Mouse (Mus musculus) limb, embryonic 14.5 days (tissue): Measurements from ENCODE around the gene Ppp1ca. TPM values are rescaled to one million over a fixed set of nuclear protein-coding genes. Genes with fewer than 3 reads are reported as not detected.
A peak's percentile ranks its signal among the peaks of the same experiment; 100 is the strongest.

Experiments used
- ATAC-seq: fragments of 200-750 bp; cut with Nextera tagmentation; 2 replicates; pipeline ENCODE4 v1.8.0; 2017; ENCODE audit warnings: low read depth, moderate number of reproducible peaks, moderate TSS enrichment; ENCODE audit not compliant: low FRiP score
- DNase-seq: peaks from one replicate; pipeline ENCODE4 v3.0.0-alpha.2; 2015; ENCODE audit warnings: low spot score
- H3K27ac ChIP-seq: fragments of 300-500 bp; sonication (generic); replicated peaks from 2 replicates; pipeline ENCODE4 v1.5.1; 2014; ENCODE audit warnings: low read depth, mild to moderate bottlenecking, low read length, moderate library complexity, mixed read lengths
- H3K27me3 ChIP-seq: fragments of 300-500 bp; sonication (generic); 2 replicates; pipeline ENCODE4 v1.6.1; 2014; ENCODE audit warnings: low read length, mixed read lengths; ENCODE audit not compliant: control insufficient read depth, insufficient read depth
- H3K36me3 ChIP-seq: fragments of 300-500 bp; sonication (generic); 2 replicates; pipeline ENCODE4 v1.6.1; 2014; ENCODE audit warnings: mild to moderate bottlenecking, low read length, moderate library complexity, mixed read lengths; ENCODE audit not compliant: control insufficient read depth, insufficient read depth
- H3K4me1 ChIP-seq: fragments of 300-500 bp; sonication (generic); 2 replicates; pipeline ENCODE4 v1.6.1; 2014; ENCODE audit warnings: antibody characterized with exemption, low read length, mixed read lengths; ENCODE audit not compliant: control insufficient read depth, insufficient read depth
- H3K4me2 ChIP-seq: fragments of 300-500 bp; sonication (generic); replicated peaks from 2 replicates; pipeline ENCODE4 v1.6.1; 2014; ENCODE audit warnings: low read depth, mild to moderate bottlenecking, low read length, moderate library complexity; ENCODE audit not compliant: severe bottlenecking
- H3K4me3 ChIP-seq: fragments of 300-500 bp; sonication (generic); replicated peaks from 2 replicates; pipeline ENCODE4 v1.5.1; 2014; ENCODE audit warnings: low read length
- H3K9ac ChIP-seq: fragments of 300-500 bp; sonication (generic); 2 replicates; pipeline ENCODE4 v1.6.1; 2014; ENCODE audit warnings: mild to moderate bottlenecking, low read depth, low read length, moderate library complexity; ENCODE audit not compliant: severe bottlenecking
- H3K9me3 ChIP-seq: fragments of 300-500 bp; sonication (generic); 2 replicates; pipeline ENCODE4 v1.6.1; 2016; ENCODE audit warnings: low read length; ENCODE audit not compliant: control insufficient read depth
- POLR2A ChIP-seq: fragments of 200-500 bp; IDR thresholded peaks from 2 replicates; pipeline ENCODE4 v1.8.0; 2012; ENCODE audit warnings: inconsistent platforms, mild to moderate bottlenecking, moderate library complexity, borderline replicate concordance; ENCODE audit not compliant: insufficient read depth, insufficient read length; ENCODE audit errors: extremely low read depth
- WGBS: fragments of 180-500 bp; shearing (Covaris S2); extraction: QIAGEN DNeasy Blood & Tissue Kit; methylation state at CpG from one replicate; pipeline ENCODE4 v1.1.7; 2014; 5-methylcytosine and 5-hydroxymethylcytosine counted together
- polyA plus RNA-seq, 2 experiments: library from polyadenylated mRNA; depleted of rRNA in 1 of 2; stranded (reverse) in 1 of 2; unstranded in 1 of 2; fragments of >200 nt; fragmentation: Nextera tagmentation in 1 of 2; extraction: Ambion mirVana in 1 of 2; gene quantifications; 2 replicates each; pipeline versions ENCODE4 v1.2.1 to v1.2.3; 2012 to 2014

Ppp1ca gene
- polyA plus RNA-seq, 2 experiments: 490 to 794 TPM

GRCm38 (mm10) chr19:4190831-4191334, 982 bp upstream of the Ppp1ca start, which contains the start of gene Tbc1d10c:
Gene Tbc1d10c, minus strand, starts transcription at chr19:4191284.
- H3K9ac ChIP-seq: peak within 1 kb of the TSS; percentile 97
- no peaks in the 10 kb centered on the region for H3K9me3 ChIP-seq
- peak within 1 kb of the TSS; percentile 97 for H3K4me3 ChIP-seq
- TF ChIP-seq POLR2A: no peak
- DNase-seq (no peak), ATAC-seq (no peak)
- H3K4me2 ChIP-seq: peak within 1 kb of the TSS; percentile 87
- peaks cover 29% of the 10 kb centered on the region for H3K36me3 ChIP-seq
- H3K4me1 ChIP-seq: peaks cover 15% of the 10 kb centered on the region
- H3K27me3 ChIP-seq: no peaks in the 10 kb centered on the region
- 45% methylated on average over 4 of the region's 4 CpGs for WGBS
- H3K27ac ChIP-seq: peak within 1 kb of the TSS; percentile 93

DNA sequence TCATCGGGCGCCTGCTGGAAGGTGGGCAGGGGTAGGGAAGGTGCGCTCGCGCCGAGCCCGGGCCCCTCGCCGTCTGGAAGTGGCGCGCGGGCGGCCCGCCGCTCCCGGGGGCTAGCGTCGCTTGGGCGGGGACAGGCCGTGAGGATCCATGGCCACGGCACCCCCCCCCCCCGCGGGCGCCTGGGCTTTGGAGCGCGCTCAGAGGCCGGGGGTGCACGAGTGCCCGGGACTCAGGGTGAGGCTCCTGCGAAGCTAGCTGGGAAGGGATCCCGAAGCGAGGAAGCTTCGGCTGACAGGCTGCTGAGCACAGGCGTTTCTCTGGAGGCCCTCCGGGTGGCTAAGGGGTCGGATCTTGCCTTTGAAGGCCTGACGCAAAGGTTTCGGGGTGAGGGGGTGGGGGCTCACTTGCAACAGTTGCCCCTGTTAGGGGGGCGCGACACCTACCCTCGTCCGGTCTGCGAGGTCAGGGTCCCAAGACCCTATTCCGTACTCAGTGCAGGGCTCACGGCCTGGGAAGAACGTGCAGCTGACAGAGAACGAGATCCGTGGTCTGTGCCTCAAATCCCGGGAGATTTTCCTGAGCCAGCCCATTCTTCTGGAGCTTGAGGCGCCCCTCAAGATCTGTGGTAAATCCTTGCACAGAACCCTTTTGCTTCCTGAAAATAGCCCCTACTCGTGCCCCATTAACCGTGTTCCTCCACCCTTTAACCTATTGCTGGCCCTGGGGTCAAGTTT, 553 bp downstream of the Ppp1ca start:
- H3K4me3 ChIP-seq: peak overlapping the region; percentile 97
- TF ChIP-seq POLR2A: no peak
- no peak; the same call in 1 of the 2 replicates for ATAC-seq

DNA sequence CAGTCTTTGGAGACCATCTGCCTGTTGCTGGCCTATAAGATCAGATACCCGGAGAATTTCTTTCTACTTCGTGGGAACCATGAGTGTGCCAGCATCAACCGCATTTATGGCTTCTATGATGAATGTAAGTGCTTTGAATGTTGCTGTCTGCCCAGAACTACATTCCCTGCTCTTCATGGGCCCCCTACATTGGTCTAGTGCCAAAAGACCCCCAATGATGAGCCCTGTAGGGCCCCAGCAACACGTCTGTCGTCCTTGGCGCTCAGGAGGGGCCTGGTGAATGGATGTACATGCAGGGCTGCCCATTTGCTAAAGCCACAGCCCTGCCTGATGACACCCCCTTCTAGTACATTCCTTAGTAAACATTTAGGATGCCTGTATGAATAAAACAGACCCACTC, 1.3 kb downstream of the Ppp1ca start:
- DNase-seq (no peak), ATAC-seq (no peak)
- Histone ChIP-seq H3K27me3 (no peaks in the 10 kb centered on the region), H3K4me1 (peaks cover 15% of the 10 kb centered on the region), H3K9ac (peak overlapping the region; percentile 97), H3K27ac (no peak overlapping the region), H3K4me3 (peak overlapping the region; percentile 97), H3K4me2 (peak overlapping the region; percentile 87), H3K36me3 (peaks cover 52% of the 10 kb centered on the region), H3K9me3 (no peaks in the 10 kb centered on the region)
- TF ChIP-seq POLR2A: no peak
- 61% methylated on average over 6 of the region's 6 CpGs for WGBS

More for the DNA sequence above, 553 bp downstream of the Ppp1ca start:
- DNase-seq: no peak
- H3K27me3 ChIP-seq: no peaks in the 10 kb centered on the region
- peak overlapping the region; percentile 97 for H3K9ac ChIP-seq
- H3K4me1 ChIP-seq: peaks cover 15% of the 10 kb centered on the region
- peaks cover 45% of the 10 kb centered on the region for H3K36me3 ChIP-seq
- H3K9me3 ChIP-seq: no peaks in the 10 kb centered on the region
- peak overlapping the region; percentile 93 for H3K27ac ChIP-seq
- WGBS: under 1% methylated on average over 41 of the region's 52 CpGs
- H3K4me2 ChIP-seq: peak overlapping the region; percentile 87

- H3K4me1 ChIP-seq: peaks cover 15% of the 10 kb centered on the region
- no peak overlapping the region for H3K9ac ChIP-seq
- H3K4me3 ChIP-seq: no peak overlapping the region
Measured at GRCm38 (mm10) chr19:4194021-4194724, 2.3 kb downstream of the Ppp1ca start.

GRCm38 (mm10) chr19:4194776-4195650, 3.1 kb downstream of the Ppp1ca start:
- Histone ChIP-seq H3K9me3 (no peaks in the 10 kb centered on the region), H3K36me3 (peaks cover 70% of the 10 kb centered on the region)
- no peak for ATAC-seq

More at GRCm38 (mm10) chr19:4194021-4194724, 2.3 kb downstream of the Ppp1ca start:
- no peaks in the 10 kb centered on the region for H3K27me3 ChIP-seq
- WGBS: 82% methylated on average over 8 of the region's 8 CpGs
- ATAC-seq: no peak
- H3K4me2 ChIP-seq: no peak overlapping the region
- H3K36me3 ChIP-seq: peaks cover 62% of the 10 kb centered on the region
- TF ChIP-seq POLR2A: no peak
- H3K9me3 ChIP-seq: no peaks in the 10 kb centered on the region
- H3K27ac ChIP-seq: no peak overlapping the region
- DNase-seq: no peak

More at GRCm38 (mm10) chr19:4194776-4195650, 3.1 kb downstream of the Ppp1ca start:
- WGBS: 85% methylated on average over 12 of the region's 12 CpGs
- DNase-seq: no peak
- no peak for TF ChIP-seq POLR2A
- Histone ChIP-seq H3K27ac (no peak overlapping the region), H3K4me3 (no peak overlapping the region), H3K27me3 (no peaks in the 10 kb centered on the region), H3K4me1 (peaks cover 16% of the 10 kb centered on the region), H3K9ac (no peak overlapping the region), H3K4me2 (no peak overlapping the region)
